Mouse (Mus musculus) myocyte (in vitro differentiated cells): ENCODE measurements at regions not wholly inside any gene's neighbourhood (a gene's known extent, or its start where the extent isn't known, plus 50 kb on each side); places are given as distances from the start of the nearest gene placed in this dataset.

ENCODE experiments used
- H3K27me3 ChIP-seq: one replicate; pipeline ENCODE4 v1.6.1; 2011; ENCODE audit not compliant: control insufficient read depth, insufficient read depth, insufficient read length
- H3K36me3 ChIP-seq: one replicate; pipeline ENCODE4 v1.6.1; 2011; ENCODE audit not compliant: control insufficient read depth, insufficient read depth
- H3K4me2 ChIP-seq: one replicate; pipeline ENCODE4 v1.6.1; 2011; ENCODE audit warnings: low read depth, control low read depth
- H3K4me3 ChIP-seq: one replicate; pipeline ENCODE4 v1.5.1; 2011; ENCODE audit warnings: mild to moderate bottlenecking, control low read depth, moderate library complexity
- H3K79me2 ChIP-seq: one replicate; pipeline ENCODE4 v1.6.1; 2011; ENCODE audit not compliant: control insufficient read depth, insufficient read depth
- H3ac ChIP-seq: one replicate; pipeline ENCODE4 v1.6.1; 2011; ENCODE audit not compliant: control insufficient read depth, insufficient read length
- CEBPB ChIP-seq: IDR thresholded peaks from 2 replicates; pipeline ENCODE4 v1.6.1; 2011; ENCODE audit warnings: mild to moderate bottlenecking, moderate library complexity; ENCODE audit not compliant: poor library complexity, insufficient read depth, severe bottlenecking
- E2F4 ChIP-seq: IDR thresholded peaks from one replicate; pipeline ENCODE4 v1.6.1; 2011; ENCODE audit warnings: mild to moderate bottlenecking, control low read depth, moderate library complexity; ENCODE audit not compliant: insufficient read depth
- MAX ChIP-seq: IDR thresholded peaks from one replicate; pipeline ENCODE4 v1.6.1; 2011; ENCODE audit warnings: low read depth, mild to moderate bottlenecking, control low read depth
- MYOD1 ChIP-seq, 3 experiments: IDR thresholded peaks; one replicate each; pipeline ENCODE4 v1.6.1; 2011; ENCODE audit warnings: control low read depth in 2 of 3, low read depth in 2 of 3, mild to moderate bottlenecking in 2 of 3, moderate library complexity in 1 of 3; ENCODE audit not compliant: insufficient read length in 2 of 3, control insufficient read depth in 1 of 3
- MYOG ChIP-seq, 3 experiments: IDR thresholded peaks; one replicate each; pipeline ENCODE4 v1.6.1; 2011; ENCODE audit warnings: control low read depth in 2 of 3, low read depth in 2 of 3, mild to moderate bottlenecking in 2 of 3; ENCODE audit not compliant: insufficient read length in 2 of 3, control insufficient read depth in 1 of 3, insufficient read depth in 1 of 3
- POLR2A ChIP-seq: IDR thresholded peaks from one replicate; pipeline ENCODE4 v1.6.1; 2011; ENCODE audit warnings: low read depth, mild to moderate bottlenecking, control low read depth, moderate library complexity; ENCODE audit not compliant: insufficient read length
- POLR2AphosphoS2 ChIP-seq: IDR thresholded peaks from one replicate; pipeline ENCODE4 v1.6.1; 2011; ENCODE audit warnings: low read depth, control low read depth; ENCODE audit not compliant: insufficient read length
- REST ChIP-seq: IDR thresholded peaks from one replicate; pipeline ENCODE4 v1.6.1; 2011; ENCODE audit warnings: mild to moderate bottlenecking, control low read depth, moderate library complexity; ENCODE audit not compliant: insufficient read depth, insufficient read length
- SRF ChIP-seq: IDR thresholded peaks from one replicate; pipeline ENCODE4 v1.6.1; 2011; ENCODE audit warnings: low read depth; ENCODE audit not compliant: control insufficient read depth, insufficient read length
- TCF12 ChIP-seq: IDR thresholded peaks from one replicate; pipeline ENCODE4 v1.6.1; 2011; ENCODE audit warnings: mild to moderate bottlenecking, control low read depth; ENCODE audit not compliant: poor library complexity, insufficient read depth, severe bottlenecking
- TCF3 ChIP-seq: IDR thresholded peaks from one replicate; pipeline ENCODE4 v1.6.1; 2011; ENCODE audit warnings: low read depth, control low read depth; ENCODE audit not compliant: insufficient read length
- USF1 ChIP-seq: IDR thresholded peaks from one replicate; pipeline ENCODE4 v1.6.1; 2011; ENCODE audit warnings: low read depth, mild to moderate bottlenecking, control low read depth, moderate library complexity

- Histone ChIP-seq H3K27me3 (peaks cover 29% of the 10 kb centered on the region), H3K4me3 (no peak overlapping the region), H3ac (no peak overlapping the region), H3K4me2 (no peak overlapping the region), H3K36me3 (no peaks in the 10 kb centered on the region), H3K79me2 (no peaks in the 10 kb centered on the region)
- TF ChIP-seq CEBPB (no peak), TCF12 (no peak), POLR2AphosphoS2 (no peak), E2F4 (no peak), REST (no peak), TCF3 (no peak), USF1 (no peak), POLR2A (no peak), MAX (no peak), MYOD1 (IDR thresholded peaks at IDR 0.05; ENCODE audit: control insufficient read depth in 1 of 3, insufficient read length in 2 of 3, low read depth in 2 of 3) (no peak), MYOG (IDR thresholded peaks at IDR 0.05; ENCODE audit: control insufficient read depth in 1 of 3, insufficient read depth in 1 of 3, insufficient read length in 2 of 3, low read depth in 2 of 3) (no peak)
These were observed 196.0 kb upstream of the Hnrnpa3 start for GRCm38 (mm10) chr2:75463091-75463490.

- H3K79me2 ChIP-seq: no peaks in the 10 kb centered on the region
- H3K4me3 ChIP-seq: no peak overlapping the region
- H3K36me3 ChIP-seq: no peaks in the 10 kb centered on the region
- H3K4me2 ChIP-seq: no peak overlapping the region
- H3K27me3 ChIP-seq: peaks cover 22% of the 10 kb centered on the region
- no peak overlapping the region for H3ac ChIP-seq
- TF ChIP-seq TCF12: no peak
- TF ChIP-seq POLR2A: no peak
- no peak for TF ChIP-seq USF1
- TF ChIP-seq MYOD1 (IDR thresholded peaks at IDR 0.05; ENCODE audit: control insufficient read depth in 1 of 3, insufficient read length in 2 of 3, low read depth in 2 of 3): no peak
- no peak for TF ChIP-seq SRF
- TF ChIP-seq REST: no peak
- TF ChIP-seq E2F4: no peak
- TF ChIP-seq POLR2AphosphoS2: no peak
- TF ChIP-seq MAX: no peak
- TF ChIP-seq TCF3: no peak
- TF ChIP-seq MYOG (IDR thresholded peaks at IDR 0.05; ENCODE audit: control insufficient read depth in 1 of 3, insufficient read depth in 1 of 3, insufficient read length in 2 of 3, low read depth in 2 of 3): no peak
These were observed 194.6 kb upstream of the Hnrnpa3 start for GRCm38 (mm10) chr2:75464429-75464828.

- Histone ChIP-seq H3K4me2 (no peak overlapping the region), H3K4me3 (no peak overlapping the region), H3ac (no peak overlapping the region), H3K79me2 (no peaks in the 10 kb centered on the region), H3K36me3 (no peaks in the 10 kb centered on the region), H3K27me3 (peaks cover 17% of the 10 kb centered on the region)
- TF ChIP-seq SRF (no peak), POLR2A (no peak), CEBPB (no peak), MAX (no peak)
These were observed 190.2 kb upstream of the Hnrnpa3 start for GRCm38 (mm10) chr2:75468851-75469250.

- no peak overlapping the region for H3K4me3 ChIP-seq
These were observed 188.9 kb upstream of the Hnrnpa3 start for GRCm38 (mm10) chr2:75469958-75470687.

More at GRCm38 (mm10) chr2:75469958-75470687, 188.9 kb upstream of the Hnrnpa3 start:
- Histone ChIP-seq H3K36me3 (no peaks in the 10 kb centered on the region), H3ac (no peak overlapping the region), H3K79me2 (no peaks in the 10 kb centered on the region), H3K4me2 (no peak overlapping the region), H3K27me3 (peaks cover 22% of the 10 kb centered on the region)
- TF ChIP-seq USF1 (no peak), TCF12 (no peak), CEBPB (no peak), POLR2A (no peak), REST (no peak), E2F4 (no peak), MAX (no peak), POLR2AphosphoS2 (no peak), MYOD1 (IDR thresholded peaks at IDR 0.05; ENCODE audit: control insufficient read depth in 1 of 3, insufficient read length in 2 of 3, low read depth in 2 of 3) (no peak), TCF3 (no peak), SRF (no peak), MYOG (IDR thresholded peaks at IDR 0.05; ENCODE audit: control insufficient read depth in 1 of 3, insufficient read depth in 1 of 3, insufficient read length in 2 of 3, low read depth in 2 of 3) (no peak)
